Mouse (Mus musculus): ENCODE results near the gene Sarnp.
"Not testable (repeated sequence)": the region's sequence is repeated elsewhere in the genome, so short reads cannot be mapped to it uniquely, and the experiment has no call there.

Gene Sarnp

DNA sequence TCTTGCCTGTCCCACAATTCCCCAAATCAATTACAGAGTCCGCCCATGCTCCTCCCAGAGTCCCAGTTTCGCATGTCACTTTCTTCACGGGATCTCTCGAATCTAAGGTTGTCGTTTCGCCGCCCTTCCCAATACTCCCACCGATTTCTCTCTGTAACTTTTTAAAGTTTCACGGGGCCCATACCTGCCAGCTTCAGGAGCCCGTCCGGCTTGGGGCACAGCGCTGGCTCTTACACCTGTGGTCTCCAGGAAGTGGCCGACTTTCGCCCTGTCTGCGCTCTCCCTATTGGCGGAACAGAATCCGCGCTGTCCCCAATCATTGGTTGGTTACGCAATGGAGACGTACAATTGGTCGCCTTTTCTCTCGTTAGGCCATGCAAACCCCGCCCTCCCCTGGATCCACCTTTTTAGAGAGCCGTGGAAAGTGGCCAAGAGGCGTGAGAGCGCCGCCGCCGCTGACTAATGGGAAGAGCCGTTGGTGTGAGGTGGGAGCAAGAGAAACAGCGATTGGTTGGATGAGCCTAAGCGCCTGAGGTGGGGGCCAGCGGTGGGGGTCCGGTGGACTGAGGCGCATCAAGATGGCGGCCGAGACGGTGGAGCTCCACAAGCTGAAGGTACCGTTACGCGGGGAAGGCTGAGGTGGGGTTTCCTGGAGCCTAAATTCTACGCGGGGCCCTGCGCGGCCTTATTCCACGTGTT is 4.4 kb downstream of the Sarnp start, which contains the start of gene Ormdl2:
Ormdl2 (minus strand) TSS at position 288 of the 699 bp plus-strand sequence.
- peak; percentile 99 for DNase-seq

GRCm38 (mm10) chr10:128822135-128822534 is 5.0 kb downstream of the Sarnp start:
- DNase-seq: no peak

GRCm38 (mm10) chr10:128823087-128823486 is 6.0 kb downstream of the Sarnp start:
- DNase-seq: not testable (repeated sequence)

GRCm38 (mm10) chr10:128823821-128824220 is 6.7 kb downstream of the Sarnp start:
- DNase-seq: no peak

GRCm38 (mm10) chr10:128837400-128837799 is 20.3 kb downstream of the Sarnp start:
- DNase-seq: no peak

DNA sequence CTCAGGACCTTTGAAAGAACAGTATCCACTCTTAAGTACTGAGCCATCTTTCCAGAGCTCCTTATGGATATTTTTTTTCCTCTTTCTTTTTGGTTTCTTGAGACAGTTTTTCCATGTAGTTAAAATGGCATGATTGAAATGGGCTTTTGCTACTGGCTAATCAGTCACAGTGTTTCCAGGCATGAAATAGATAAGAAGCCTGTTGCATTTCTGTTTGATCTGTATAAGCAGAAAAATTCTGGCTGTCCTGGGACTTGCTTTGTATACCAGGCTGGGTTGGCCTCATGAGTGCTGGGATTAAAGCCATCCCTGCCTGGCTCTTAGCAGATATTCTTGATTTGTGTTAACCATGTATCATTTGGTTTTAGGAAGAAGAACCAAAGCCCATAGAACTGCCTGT is 22.3 kb downstream of the Sarnp start:
- no peak for DNase-seq

DNA sequence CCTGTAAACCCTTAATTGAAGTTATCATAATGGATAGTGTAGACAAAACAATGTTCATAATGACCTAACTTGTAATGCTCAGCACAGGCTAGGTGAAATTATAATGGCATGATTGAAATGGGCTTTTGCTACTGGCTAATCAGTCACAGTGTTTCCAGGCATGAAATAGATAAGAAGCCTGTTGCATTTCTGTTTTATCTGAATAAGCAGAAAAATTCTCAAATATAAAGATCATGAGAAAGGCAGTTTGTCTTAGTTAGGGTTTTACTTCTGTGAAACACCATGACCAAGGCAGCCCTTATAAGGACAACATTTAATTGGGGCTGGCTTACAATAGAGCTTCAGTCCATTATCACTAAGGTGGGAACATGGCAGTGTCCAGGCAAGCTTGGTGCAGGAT is 23.5 kb downstream of the Sarnp start:
- DNase-seq: no peak

- DNase-seq: no peak
Observed at GRCm38 (mm10) chr10:128843260-128843659, 26.1 kb downstream of the Sarnp start.

DNA sequence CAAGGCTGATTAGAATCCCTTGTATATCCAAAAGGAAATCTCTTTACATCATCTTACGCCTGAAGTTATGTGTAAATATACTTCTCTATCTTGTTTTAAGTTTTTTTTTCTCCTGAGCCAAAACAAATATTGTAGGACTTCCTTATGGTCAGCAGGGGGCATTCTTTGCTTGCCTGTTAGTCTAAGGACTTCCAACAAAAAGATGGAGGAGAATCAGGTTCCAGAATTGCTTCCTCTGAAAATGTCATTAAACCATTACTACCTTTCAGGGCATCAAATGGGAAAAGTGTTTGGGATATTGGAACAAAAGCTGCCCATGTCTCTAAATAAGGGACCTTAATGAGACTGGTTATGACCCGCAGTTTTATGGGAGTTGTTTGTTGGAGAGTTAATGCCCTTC is 28.4 kb downstream of the Sarnp start:
- no peak for DNase-seq

GRCm38 (mm10) chr10:128846664-128847063 is 29.5 kb downstream of the Sarnp start:
- DNase-seq: no peak

DNA sequence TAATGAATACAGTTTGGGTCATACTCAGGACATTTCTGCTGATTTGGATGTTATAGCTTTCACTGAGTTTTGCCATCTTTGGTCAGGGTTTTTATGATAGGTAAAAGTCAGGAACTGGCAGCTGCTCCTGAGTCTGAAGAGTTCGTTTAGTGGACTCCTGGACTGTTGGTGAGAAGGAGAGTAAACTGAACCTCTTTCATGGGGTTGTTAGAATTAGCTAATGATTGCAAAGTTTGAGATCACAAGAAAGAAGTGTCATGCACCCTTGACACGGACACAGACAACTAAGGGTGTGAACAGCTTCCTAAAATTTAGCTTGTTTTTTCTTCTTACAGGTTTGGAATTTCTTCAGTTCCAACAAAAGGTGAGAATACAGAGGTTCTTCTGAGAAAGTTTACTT is 31.3 kb downstream of the Sarnp start:
- DNase-seq: no peak

DNA sequence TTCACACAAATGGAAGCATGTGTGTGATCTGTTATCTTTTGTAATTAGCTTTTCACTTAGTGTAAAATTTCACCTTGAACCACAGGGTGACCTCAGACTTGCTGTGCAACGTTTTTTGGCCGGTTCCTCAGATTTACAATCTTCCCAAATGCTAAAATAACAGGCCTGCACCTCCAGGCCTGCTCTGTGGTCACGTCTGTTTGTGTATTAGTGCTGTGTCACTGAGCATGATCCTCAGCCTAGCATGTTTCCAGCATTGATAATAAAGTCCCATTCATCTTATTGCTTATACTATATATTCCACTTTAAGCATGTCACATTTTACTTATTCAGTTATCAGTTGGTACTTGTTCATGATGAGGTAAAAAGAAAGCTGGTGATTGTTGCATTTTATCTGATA is 33.2 kb downstream of the Sarnp start:
- no peak for DNase-seq

GRCm38 (mm10) chr10:128861176-128861575 is 44.0 kb downstream of the Sarnp start:
- DNase-seq: no peak

GRCm38 (mm10) chr10:128866042-128866441 is 48.9 kb downstream of the Sarnp start:
- no peak for DNase-seq

GRCm38 (mm10) chr10:128866518-128866917 is 49.4 kb downstream of the Sarnp start:
- no peak for DNase-seq

DNA sequence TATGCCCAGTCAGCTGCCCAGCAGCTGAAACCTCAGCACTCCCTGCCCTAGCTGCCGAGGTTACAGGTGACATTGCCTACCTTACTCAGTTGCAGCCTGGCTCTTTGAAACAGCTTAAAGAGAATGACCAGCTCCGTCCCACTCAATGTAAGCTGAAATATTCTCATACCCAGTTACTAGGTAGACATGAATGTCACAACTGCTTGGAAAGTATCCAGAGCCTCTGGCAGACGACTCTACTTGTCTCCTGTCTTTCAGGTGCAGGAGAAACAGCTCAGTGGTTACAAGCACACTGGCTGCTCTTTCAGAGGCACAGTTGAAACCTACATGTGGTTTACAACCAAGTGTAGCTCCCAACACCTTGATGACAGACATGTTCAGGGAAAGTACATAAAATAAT is 53.2 kb downstream of the Sarnp start:
- no peak for DNase-seq

- DNase-seq: no peak
Observed at GRCm38 (mm10) chr10:128878291-128878690, 61.2 kb downstream of the Sarnp start.

DNA sequence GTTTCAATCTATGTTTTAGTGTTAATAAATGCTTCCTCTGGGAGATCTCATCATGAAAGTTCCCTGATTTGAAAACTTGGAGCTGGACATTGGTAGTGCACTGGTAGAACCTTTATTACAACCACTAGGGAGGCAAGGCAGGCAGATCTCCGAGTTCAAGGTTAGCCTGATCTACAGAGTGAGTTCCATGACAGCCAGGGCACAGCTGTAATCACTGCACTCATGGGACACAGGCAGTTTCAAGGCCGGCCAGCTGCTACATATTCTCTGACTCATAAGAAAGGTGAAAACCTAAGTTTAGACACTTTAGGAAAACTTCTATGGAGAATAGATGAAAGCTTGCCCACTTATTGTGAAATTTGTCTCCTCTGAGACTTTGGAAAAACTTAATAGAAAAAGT is 61.7 kb downstream of the Sarnp start:
- DNase-seq: no peak

DNA sequence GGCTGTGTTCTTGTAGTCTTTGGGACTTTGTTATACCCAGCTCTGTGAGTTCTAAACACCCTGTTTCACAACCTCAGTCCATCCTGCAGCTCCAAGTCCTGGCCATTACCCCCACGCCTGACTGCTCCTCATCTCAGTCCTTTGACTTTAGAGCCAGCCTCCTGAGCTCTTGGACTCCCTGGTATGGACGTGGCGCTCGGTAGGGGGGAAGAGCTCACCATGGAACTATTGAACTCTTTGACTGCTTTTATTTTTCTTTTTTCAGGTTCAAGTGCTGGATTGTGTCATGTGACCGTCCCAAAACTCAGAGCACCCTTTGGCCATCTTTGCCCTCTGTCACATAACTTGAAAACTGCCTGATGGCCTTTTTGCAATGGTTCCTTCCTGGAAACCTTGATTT is 64.9 kb downstream of the Sarnp start:
- no peak for DNase-seq

DNA sequence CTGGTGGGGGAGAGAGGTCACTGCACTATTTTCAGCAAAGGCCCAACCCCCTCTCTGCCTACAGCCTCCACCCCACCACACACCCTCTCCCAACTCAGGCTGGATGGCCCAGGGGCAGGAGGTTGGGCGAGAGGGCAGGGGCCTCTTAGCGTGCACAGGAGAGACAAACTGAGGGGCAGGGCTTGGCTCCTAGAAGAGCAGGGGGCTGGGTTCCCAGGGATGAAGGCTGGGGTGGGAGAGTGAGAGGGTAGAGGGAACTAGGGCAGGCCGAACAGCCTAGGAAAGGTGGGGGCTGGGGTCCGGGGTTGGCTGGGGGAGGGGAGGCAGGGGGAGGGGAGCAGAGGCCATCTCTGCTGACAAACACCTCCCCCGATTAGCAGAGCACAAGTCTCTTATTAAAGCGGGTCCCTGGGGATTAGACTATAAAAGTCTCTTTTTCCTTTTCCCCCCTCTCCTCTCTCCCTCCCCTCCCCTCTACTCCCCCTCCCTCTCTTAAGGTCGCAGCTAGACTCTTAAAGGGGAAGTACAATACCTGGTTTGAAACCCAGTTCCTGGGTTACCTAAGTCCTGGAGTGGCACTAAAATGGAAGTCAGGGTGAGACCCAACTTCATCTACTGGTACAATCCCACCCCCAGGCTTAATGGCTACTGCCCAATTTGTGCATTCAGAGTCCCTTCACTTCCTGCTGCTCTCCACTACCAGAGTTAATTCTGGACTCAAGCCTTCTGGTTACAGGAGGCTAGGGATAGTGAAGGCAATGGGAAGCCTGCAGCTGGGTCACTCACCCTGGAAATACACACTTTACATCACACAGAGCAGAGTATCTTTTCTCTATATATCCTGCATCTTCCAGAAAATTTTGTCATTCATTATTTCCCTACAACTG is 72.1 kb downstream of the Sarnp start:
- DNase-seq: no peak

DNA sequence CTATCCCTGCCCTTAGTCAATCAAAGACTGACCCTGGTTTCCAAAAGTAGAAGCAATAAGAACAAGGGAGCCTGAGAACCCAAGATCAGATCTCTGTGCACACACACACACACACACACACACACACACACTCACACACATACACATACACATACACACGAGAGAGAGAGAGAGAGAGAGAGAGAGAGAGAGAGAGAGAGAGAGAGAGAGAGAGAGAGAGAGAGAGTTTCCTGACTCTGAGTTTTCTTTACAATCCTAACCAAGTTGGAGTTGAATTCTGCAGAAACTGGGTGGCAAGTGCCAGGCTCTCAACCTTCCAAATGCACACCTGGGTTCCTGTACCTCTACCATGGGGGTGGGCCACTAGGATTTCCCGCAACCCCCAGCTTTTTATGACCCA is 72.7 kb downstream of the Sarnp start:
- DNase-seq: no peak

- DNase-seq: no peak
Observed at GRCm38 (mm10) chr10:128890383-128891295, 73.5 kb downstream of the Sarnp start.
